Mouse (Mus musculus) c-Kit-positive CD71-positive TER-119-positive erythroid progenitor cells, embryonic 14.5 days (primary cell): ENCODE results near the gene Usp12.

Source experiments
- DNase-seq: peaks from one replicate; pipeline ENCODE4 v3.0.0-alpha.2; 2013; ENCODE audit warnings: low spot score

Usp12 gene

DNA sequence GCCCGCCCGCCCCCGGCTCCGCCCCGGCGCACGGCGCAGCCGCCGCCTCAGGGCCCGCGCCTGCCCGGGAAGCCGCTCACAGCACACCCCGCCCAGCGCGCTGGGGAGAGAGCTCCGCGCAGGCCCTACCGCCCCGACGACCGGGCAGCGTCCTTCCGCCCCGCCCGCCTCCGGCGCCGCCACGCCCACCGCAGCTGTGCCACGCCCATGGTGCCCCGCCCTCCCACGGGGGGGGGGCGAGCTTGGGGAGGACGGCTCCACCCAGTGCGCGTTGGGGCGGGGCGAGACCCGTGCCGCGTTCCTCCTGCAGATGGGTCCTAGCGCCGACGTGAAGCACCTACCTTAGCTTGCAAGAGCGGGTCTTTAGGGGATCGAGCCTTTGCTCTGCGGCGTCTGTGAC, at the start of gene Usp12:
Gene Usp12, minus strand, starts transcription at position 154 of the 400 bp plus-strand sequence.
- peak; percentile 92 for DNase-seq

DNA sequence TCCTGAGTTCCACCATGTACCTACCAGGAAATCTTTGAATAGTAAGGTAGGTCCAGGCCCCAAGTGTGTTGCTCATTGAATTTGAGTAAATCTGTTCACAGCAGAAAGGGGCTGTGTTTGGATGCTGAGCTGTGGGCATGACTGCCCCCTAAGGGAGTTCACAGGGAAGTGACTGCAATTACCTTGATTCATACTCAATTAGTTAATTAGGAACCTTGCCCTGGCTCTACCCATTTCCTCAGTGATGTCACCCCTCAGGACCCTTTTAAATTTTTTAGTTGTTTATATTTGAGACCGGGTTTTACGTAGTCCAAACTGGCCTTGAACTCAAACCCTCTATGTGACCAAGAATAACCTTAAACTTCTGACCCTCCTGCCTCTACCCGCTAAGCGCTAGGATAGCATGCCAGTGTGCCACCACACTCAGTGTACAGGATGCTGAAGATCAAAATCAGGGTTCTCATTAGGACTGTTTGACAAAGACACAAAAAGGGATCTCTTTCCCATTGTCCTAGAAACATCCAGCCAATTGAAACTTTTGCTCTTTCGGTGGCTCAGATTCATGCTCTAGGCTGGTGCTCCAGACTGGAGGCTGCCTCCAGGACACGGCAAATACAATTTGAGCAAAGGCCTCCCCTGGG, 49.6 kb upstream of the Usp12 start:
- DNase-seq: no peak

DNA sequence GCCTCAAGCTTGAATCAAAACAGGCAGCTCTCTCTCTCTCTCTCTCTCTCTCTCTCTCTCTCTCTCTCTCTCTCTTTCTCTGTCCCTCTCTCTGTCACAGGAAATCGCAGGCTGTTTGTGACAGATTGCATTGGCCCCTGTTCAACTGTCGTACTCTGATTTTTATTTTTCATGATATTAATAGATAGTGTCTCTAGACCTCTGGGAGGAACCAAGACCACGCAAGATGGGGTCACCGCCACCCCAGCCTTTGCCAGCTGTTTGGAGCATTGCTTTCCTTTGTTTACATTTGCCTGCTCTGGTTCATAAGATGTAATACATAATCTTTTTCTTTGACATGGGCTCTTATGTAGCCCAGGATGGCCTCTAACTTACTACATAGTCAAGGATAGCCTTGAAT, 47.2 kb upstream of the Usp12 start:
- DNase-seq: no peak

DNA sequence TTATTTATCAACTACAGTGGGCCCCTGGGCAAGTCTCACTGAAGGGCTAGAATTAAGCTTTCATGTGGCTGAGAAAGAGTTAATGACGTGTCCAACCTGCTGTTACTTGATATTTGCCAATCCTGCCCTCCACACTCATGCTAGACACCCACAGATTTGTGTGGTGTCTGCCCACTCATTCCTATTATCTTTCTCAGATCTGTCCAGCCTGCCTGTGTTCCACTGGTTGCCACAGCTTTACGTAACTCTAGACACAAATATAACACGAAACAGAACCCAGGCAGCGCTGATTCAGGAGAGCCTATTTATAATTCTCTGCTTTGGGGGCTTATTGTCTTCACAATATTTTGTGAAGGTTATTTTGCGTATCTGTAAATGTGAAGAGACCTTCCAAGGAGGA, 46.5 kb upstream of the Usp12 start:
- DNase-seq: no peak

DNA sequence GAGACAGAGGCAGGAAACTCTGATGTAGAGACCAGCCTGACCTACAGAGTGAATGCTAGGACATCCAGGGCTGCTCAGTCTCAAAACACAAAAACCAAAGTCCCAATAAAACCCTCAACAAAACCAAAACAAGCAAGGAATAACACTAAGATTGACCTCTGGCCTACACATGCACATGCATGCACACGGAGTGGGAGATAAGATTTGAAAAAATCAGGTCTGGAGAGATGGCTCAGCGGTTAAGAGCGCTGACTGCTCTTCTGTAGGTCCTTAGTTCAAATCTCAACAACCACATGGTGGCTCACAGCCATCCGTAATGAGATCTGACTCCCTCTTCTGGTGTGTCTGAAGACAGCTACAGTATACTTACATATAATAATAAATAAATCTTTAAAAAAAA, 45.6 kb upstream of the Usp12 start:
- DNase-seq: no peak

DNA sequence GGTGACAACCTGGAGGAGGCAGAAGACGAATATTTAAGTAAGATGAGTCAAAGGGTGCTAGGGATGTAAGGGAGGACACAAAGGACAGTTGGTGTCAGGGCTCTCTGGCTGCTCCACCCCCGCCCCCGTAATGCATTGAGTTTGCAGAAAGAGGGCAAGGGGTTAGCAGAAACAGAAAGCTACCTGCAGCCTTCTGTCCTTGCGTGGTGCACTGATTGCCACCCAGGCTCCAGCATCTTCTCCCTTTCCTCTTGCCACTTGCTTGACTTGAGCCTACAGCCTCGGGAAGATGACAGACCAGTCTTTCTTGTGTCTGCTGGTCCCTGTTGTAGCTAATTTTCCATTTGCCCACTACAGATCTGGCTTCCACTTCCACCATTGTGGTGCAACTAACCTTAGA, 45.0 kb upstream of the Usp12 start:
- DNase-seq: no peak

DNA sequence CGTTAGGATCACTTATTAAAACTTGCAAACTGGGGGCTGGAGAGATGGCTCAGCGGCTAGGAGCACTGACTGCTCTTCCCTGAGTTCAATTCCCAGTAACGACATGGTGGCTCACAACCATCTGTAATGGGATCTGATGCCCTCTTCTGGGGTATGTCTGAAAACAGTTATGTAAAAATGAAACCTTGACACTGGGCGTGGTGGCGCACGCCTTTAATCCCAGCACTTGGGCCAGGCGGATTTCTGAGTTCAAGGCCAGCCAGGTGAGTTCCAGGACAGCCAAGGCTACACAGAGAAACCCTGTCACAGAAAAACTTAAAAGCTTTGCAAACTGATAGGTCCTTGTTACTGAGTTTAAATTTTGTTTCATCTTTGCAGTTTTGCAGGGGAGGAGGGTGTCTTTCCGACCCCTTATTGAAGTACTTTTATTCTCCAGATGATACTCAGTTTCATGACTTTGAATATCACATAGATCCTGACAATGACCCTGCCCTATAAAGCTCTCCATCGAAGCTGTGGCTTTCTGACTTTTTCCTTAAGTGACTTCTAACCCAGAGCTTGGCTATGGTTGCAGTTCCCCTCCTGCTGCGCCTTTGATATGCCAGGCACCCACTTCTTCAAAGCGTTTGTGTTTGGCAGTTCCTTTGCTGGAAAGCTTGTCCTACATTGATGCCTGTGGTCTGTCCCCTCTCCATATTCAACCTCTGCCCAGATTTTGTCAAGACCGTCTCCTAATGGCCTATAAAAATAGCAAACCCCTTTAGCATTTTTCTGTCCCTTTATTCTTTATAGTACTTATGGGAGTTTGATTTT, 44.2 kb upstream of the Usp12 start:
- no peak for DNase-seq

DNA sequence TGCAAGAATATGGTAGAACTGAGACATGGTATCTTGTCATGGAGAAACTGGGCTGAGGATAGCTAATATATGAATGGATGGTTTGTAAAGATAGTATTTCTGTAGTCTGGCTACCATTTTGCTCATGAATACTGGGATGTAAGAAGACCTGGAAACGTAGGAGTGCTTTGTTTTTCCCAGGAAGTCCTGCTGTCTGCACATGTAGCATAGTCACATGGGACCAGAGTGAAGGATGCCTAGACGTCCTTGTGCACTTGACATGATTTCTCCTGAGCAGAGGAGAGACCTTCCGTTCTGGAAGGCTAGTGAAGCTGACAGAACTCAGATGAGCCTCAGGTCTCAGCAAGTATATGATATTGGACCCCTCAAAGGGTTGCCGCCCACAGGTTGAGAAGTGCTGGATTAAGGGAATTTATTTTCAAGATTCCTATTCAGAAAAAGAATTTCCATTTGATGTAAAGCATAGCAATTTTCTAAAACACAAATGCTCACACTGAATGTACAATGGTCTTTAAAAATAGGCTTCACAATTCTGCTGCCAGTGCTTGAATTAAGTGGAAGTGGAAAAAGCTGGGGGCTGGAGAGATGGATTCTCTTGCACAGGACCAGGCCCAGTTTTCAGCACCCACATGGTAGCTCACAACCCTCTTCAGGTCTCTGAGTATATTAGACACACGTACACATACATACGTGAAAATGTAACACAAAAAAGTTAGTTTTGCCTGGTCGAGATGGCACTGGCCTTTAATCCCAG, 43.3 kb upstream of the Usp12 start:
- no peak for DNase-seq

DNA sequence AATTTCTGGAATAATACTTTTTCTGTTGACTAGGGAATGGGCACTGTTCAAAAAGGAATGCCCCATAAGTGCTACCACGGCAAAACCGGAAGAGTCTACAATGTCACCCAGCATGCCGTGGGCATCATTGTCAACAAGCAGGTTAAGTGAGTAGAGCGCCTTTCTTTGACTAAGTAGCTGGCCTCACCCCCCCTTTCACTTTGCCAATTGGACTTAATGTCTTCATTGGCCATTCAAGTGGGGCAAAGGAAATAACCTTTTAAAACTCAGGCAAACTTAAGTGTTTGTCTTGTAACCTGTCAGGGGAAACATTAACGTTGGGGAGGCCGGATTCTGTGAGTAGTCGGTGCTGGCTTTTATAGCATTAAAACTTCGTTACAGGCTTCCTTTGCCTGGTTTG, 40.2 kb upstream of the Usp12 start:
- no peak for DNase-seq

DNA sequence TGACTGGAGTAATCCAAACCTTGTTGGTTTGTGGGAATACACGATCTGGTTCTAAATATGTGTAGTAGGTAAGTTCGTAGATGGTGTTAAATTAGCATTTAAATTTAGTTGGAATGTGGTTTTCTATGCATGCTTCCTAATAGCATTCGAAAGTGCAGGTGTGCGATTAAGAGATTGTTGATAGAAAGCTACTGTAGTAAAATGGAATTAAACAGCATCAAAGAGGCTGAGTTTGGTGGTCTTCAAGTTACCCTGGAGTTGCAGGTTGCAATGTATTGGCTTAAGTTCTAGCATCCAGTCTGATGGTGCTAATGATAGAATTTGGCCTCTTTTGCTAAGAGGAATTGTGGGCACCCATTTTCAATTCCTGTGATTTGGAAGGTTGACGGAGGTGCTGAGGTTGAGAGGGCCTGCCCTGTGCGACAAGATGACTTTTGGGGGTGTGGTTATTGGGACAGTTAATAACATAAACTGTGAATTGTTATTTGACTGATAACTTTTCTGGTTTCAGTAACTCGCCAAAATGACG, 38.9 kb upstream of the Usp12 start:
- no peak for DNase-seq

DNA sequence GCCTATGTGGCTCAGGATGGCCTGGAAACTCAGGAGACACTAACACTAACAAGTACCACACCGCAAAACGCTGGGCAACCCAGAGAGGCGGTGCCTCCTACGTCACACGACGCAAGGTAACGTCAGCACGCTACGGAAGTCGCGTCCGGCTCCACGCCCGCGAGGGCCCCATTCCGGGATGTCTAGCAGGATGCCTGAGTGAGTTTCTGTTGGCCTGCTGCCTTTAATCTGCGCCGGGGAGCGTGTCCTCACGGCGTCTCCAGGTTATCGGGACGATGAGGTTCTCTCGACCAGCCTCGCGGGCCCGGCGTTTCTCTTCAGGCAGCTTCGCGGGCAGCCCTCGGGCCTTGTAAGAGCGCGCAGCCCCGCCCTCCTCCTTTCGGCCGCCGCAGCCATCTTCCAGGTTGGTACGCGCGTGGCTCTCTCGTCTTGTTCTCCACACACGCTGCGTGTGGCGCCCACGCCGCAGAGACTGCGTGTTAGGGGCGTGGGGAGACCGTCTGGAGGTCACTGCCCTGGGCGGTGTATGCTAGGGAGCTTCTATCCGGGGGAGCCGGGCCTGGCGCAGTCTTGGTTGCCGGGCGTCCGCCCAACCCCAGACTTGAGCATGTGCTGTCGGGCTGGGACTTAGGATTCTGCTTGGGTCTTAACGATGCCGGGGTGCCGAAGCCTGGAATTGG, 38.1 kb upstream of the Usp12 start, which contains the start of gene Rpl21:
Gene Rpl21, plus strand, starts transcription at position 122 of the 680 bp plus-strand sequence.
- peak; percentile 91 for DNase-seq

DNA sequence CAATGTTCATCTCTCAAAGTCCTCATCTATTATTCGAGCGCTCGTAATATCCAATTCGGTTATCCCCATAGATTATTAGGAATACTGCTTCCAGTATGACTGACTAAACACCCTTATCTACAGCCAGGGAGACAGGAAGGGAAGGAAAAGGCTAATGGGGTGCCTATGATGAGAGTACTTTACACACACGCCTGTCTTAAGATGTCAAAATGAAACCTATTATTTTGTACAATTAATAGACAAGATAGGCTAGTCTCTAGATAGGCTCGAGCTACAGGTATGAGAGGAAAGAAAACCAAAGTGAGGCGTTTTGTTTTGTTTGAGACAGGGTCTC, 37.6 kb upstream of the Usp12 start:
- peak; percentile 58 for DNase-seq

DNA sequence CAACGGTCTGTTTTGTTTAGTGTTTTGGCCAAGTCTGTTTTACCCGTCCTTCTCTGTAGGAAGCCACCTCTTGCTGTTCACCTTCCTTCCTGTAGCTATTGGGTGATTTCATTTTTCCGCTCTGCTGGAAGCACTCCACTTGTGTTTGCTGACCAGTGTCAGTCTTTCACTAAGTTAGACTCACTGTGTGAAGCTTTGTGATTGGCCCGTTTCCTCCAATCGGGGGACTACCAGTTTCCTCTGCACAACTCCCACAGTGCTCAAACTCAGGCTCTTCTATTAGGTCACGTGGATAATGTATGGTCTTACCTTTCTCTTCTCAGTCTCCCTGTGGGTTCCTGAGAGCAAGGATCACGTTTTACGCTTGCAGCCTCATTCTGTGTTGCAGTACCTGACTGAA, 34.7 kb upstream of the Usp12 start:
- DNase-seq: no peak

DNA sequence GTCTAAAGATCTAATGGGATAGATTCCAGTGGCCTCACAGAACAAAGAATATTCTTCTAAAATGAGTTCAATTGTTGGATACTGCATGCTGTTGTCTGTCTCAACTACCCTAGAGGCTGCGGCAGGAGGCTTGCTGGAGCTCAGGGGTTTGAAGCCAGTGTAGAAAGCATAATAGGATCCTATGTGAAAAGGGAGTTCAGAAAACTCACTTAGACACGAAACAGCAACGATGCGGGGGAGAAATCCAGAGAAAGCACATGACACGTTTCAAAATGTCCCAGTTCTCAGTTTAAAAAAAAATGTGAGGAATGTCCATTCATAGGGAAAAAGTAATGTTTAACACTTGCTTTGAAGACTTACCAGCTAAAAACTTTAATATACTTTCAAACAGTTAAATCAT, 28.2 kb upstream of the Usp12 start:
- no peak for DNase-seq

DNA sequence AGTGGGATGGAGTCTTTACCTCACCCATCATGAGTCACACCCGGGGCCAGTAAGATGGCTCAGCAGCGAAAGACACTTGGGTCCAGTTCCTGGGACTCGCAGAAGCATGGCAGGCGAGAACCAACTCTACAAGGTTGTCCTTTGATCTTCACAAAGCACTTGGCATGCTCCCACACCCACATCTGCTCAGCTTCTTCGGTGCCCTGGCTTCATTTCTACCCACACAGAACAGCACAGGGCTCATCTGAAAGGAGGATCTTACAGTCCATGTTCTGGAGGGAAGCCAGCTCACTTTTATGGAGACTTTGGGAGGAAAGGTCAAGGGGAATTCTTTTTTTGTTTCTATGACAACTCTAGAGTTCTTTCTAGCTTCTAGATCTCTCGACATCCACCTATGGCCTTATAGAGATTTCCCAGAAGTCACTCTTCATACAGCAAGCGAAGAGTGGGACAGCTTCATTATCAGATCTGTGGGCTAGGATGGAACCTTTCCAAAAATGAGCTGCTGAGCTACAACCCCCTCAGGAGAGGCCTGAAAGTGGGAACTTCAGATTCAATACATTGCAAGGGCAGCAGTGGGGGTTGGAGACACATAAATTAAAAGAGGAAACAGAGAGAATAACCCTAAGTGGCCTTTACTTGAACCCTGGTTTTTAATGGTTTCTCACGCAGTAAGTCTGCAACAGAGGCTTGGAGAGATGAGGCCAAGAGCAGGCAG, 24.3 kb upstream of the Usp12 start:
- no peak for DNase-seq

DNA sequence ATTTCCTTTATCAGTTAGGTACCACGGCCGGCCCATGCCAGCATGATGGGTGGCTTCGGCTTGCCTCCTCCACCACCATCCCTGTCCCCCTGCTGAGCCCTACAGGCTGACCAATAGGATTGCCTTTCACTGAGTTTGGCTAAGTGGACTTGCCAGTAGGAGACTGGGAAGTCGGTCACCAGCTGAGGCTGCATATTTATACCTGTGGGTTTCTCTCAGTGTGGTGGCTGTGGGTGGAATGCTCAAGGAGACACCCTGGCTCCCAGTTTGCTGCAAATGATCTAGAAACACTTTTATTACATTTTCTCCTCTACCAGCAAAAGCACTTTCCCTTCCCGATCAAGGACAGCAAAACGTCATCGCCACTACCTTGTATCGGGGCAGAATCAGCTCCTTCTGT, 22.8 kb upstream of the Usp12 start:
- DNase-seq: no peak

DNA sequence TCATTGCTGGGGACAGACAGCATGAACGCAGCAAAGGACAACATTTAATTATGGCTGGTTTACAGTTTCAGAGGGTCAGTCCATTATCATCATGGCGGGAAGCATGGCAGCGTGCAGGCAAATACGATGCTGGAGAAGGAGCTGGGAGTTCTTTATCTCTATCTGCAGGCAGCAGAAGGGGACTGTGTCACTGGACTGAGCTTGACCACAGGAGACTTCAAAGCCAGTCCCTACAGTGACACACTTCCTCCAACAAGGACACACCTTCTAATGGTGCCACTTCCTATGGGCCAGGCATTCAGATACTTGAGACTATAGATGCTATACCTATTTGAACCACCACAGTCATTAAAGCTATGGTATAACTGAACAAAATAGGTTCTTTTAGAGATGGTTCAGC, 20.6 kb upstream of the Usp12 start:
- DNase-seq: no peak

DNA sequence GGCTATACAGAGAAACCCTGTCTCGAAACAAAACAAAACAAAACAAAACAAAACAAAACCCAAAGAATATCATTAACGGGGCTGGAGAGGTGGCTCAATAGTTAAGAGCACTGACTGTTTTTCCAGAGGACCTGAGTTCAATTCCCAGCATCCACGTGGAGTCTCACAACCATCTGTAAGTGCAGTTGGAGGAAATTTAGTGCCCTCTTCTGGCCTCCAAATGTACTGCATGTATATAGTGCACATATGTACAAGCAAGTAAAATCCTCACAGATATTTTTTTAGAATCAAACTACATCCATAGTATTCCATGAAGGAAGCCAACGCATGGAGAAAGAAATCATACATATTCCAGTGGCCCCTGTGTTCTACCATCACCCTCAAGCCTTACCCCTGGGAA, 18.6 kb upstream of the Usp12 start:
- DNase-seq: no peak

DNA sequence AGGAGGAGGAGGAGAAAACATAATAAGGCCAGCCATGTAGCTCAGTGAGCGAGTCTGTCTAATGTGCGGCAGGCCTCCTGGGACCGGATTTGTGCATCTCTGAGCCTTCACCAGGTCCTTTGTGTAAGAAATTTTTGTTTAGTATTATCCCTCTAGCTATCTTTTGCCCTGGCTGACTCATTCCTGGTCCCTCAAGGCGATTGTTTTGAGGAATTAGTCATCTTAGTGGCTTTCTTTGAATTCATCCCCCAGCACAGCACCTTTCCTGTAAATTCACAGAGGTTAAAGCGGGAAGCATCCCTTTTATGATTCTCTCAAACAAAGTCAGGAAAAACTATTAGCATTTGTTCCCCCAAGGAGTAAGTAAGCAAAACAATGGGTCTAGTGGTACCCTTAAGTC, 18.1 kb upstream of the Usp12 start:
- DNase-seq: no peak

DNA sequence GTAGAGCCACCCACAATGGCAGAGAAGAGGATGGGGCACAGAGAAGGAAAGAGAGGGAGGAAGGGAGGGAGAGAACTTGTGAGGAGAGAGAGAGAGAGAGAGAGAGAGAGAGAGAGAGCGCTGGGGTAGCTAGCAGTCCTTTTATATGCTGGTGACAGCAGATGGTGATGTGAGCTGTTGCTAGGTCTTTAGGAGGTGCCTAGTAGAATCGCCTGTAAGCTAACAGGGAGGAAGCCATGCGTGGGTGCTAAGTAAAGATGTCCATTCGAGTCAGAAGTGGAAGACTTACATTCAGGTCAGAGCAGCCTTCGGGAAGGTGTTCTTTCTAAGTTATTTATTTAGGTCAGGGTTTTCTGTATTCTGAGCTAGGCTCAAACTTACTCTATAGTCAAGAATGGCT, 15.1 kb upstream of the Usp12 start:
- DNase-seq: no peak

DNA sequence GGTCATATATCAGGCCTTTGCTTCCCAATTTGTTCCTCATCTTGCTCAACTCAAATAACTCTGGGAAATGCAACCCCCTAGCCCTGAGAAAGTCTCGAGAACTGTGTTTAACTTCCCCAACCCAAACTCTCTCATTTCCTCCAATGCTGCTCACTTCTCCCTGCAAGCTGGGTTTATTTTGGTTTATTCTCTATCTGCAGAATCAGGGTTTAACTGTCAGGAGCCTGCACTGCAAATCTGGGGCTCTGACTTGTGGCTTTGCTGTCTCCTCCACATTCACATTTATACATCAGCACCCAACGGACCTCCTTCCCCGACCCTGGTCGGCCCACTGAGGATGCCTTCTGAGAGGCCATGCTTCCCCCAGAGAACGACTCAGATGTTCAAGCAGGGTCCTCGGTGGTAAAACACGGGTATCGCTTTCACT, 11.2 kb upstream of the Usp12 start:
- no peak for DNase-seq

DNA sequence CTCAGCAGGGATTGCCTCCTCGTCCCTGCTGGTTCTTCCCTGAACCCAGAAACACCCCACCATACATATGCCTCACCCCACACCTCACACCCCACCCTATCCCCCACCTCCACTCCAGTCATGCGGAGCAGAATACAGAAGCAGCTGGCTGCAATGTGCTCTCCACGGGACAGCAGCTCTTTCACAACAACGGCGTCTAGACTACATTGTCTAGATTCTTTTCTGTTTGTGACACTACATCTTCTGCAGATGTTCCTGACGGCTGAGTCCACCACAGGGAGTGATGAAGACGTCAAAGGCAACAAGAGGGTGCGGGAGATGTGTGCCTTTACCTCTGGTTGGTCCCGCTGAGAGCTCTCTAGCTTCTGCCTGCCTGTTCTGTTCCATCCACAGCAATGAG, 3.2 kb upstream of the Usp12 start:
- no peak for DNase-seq
